Mouse (Mus musculus) frontal cortex, adult 2 months (tissue): ENCODE measurements around the gene 4930426L09Rik. TPM values are rescaled to one million over a fixed set of nuclear protein-coding genes. Genes with fewer than 3 reads are reported as not detected.
A peak's percentile ranks its signal among the peaks of the same experiment; 100 is the strongest.

Experiments
- DNase-seq, 2 experiments: peaks; one replicate each; pipeline ENCODE4 v3.0.0; 2022; ENCODE audit warnings: low spot score in 1 of 2; ENCODE audit errors: extremely low spot score in 1 of 2
- polyA plus RNA-seq: library from polyadenylated mRNA; depleted of rRNA; stranded (reverse); fragments of >200 nt; gene quantifications from 2 replicates; pipeline ENCODE4 v1.2.3, GENCODE M21; 2012

The 4930426L09Rik gene
- polyA plus RNA-seq, 1 experiment: 1.4 TPM

GRCm38 (mm10) chr2:18969066-18969681 lies 29.0 kb upstream of the 4930426L09Rik start:
- no peak for DNase-seq

GRCm38 (mm10) chr2:18970461-18970860 lies 27.7 kb upstream of the 4930426L09Rik start:
- no peak for DNase-seq

- no peak for DNase-seq
Measured at GRCm38 (mm10) chr2:18971564-18971963, 26.6 kb upstream of the 4930426L09Rik start.

- no peak for DNase-seq
Measured at GRCm38 (mm10) chr2:18974882-18975645, 23.1 kb upstream of the 4930426L09Rik start.

GRCm38 (mm10) chr2:18976175-18976574 lies 22.0 kb upstream of the 4930426L09Rik start:
- DNase-seq: no peak

GRCm38 (mm10) chr2:18977201-18977805 lies 20.8 kb upstream of the 4930426L09Rik start:
- no peak for DNase-seq

- DNase-seq: no peak
Measured at GRCm38 (mm10) chr2:18979046-18979445, 19.1 kb upstream of the 4930426L09Rik start.

GRCm38 (mm10) chr2:18979675-18980074 lies 18.5 kb upstream of the 4930426L09Rik start:
- DNase-seq: no peak

- no peak for DNase-seq
Measured at GRCm38 (mm10) chr2:18982581-18982980, 15.6 kb upstream of the 4930426L09Rik start.

GRCm38 (mm10) chr2:18983546-18983945 lies 14.6 kb upstream of the 4930426L09Rik start:
- DNase-seq: no peak

GRCm38 (mm10) chr2:18984095-18984847 lies 13.9 kb upstream of the 4930426L09Rik start:
- no peak for DNase-seq

- no peak for DNase-seq
Measured at GRCm38 (mm10) chr2:18985506-18985905, 12.6 kb upstream of the 4930426L09Rik start.

GRCm38 (mm10) chr2:18988885-18989284 lies 9.3 kb upstream of the 4930426L09Rik start:
- no peak for DNase-seq

GRCm38 (mm10) chr2:18992512-18993510 lies 5.3 kb upstream of the 4930426L09Rik start:
- DNase-seq: no peak

- no peak for DNase-seq
Measured at GRCm38 (mm10) chr2:18996451-18997211, 1.5 kb upstream of the 4930426L09Rik start.

- peak in 1 of 2 experiments; percentile 34 for DNase-seq
Measured at GRCm38 (mm10) chr2:18997387-18997971, 664 bp upstream of the 4930426L09Rik start.

- DNase-seq: no peak
Measured at GRCm38 (mm10) chr2:18999395-18999794, 1.3 kb downstream of the 4930426L09Rik start.

- no peak for DNase-seq
Measured at GRCm38 (mm10) chr2:19004801-19005200, 6.7 kb downstream of the 4930426L09Rik start.

GRCm38 (mm10) chr2:19006124-19006523 lies 8.0 kb downstream of the 4930426L09Rik start:
- no peak for DNase-seq
